Mouse (Mus musculus) ovary, adult 2 months (tissue): Measurements from ENCODE around the gene Enpp5. TPM values are rescaled to one million over a fixed set of nuclear protein-coding genes. Genes with fewer than 3 reads are reported as not detected.

Source experiments
- polyA plus RNA-seq: library from polyadenylated mRNA; depleted of rRNA; stranded (reverse); fragments of >200 nt; gene quantifications from 2 replicates; pipeline ENCODE4 v1.2.3, GENCODE M21; 2012; rRNA removed

The Enpp5 gene
- polyA plus RNA-seq: 9.8 and 13.2 TPM in 2 replicates

DNA sequence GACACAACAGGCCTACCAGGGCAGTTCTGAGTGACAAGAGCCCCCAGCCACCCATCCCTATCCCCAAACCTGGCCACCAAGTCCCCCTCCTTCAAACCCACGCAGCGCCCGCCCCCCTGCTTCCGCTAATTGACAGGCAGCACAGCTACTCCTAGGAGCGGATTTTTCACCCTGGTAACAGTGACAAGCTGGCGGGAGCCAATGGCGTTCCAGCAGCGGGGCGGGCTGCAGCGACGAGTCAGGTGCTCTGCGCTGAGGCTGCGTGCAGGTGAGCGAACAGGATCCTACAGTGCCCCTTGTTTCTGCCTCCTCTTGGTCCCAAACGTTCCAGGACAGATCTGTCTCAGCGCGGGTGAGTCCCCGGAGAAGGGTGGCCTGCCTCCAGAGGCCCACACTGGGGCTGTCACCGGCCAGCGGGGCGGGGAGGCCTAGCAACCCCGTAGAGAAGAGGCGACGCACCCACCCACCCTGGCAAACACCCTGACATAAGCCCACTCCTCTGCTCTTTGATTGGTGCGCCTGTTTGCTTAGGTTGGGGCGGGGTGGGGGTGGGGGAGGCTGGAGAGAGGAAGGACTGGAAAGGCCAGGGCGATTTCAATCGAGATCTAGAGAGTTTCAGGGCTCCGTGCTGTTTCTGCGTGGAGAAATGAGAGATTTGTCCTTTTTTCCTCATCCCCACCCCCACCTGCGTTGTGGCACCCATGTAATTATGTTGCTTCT, at the start of gene Enpp5:
Gene Enpp5, plus strand, starts transcription at position 183 of the 720 bp plus-strand sequence.

GRCm38 (mm10) chr17:44105287-44106138, 26.9 kb downstream of the Enpp5 start, which contains the start of gene Enpp4:
Enpp4 (minus strand) TSS chr17:44105809.

Other genes starting within 250 kb of the Enpp5 start
- 3.0 and 3.9 TPM in 2 replicates for gene Enpp4, start 27.0 kb downstream of the Enpp5 start, polyA plus RNA-seq
- 1.1 and 1.7 TPM in 2 replicates for gene Clic5, start 109.8 kb downstream of the Enpp5 start, polyA plus RNA-seq